Mouse (Mus musculus): Measurements from ENCODE around the gene Relb.
"Not testable (repeated sequence)": the region's sequence is repeated elsewhere in the genome, so short reads cannot be mapped to it uniquely, and the experiment has no call there.

Gene Relb

GRCm38 (mm10) chr7:19632275-19632674 is 3.0 kb upstream of the Relb start:
- no peak for DNase-seq (ENCODE audit: low spot score in 2 of 2)

GRCm38 (mm10) chr7:19628536-19629360 is 490 bp downstream of the Relb start:
- DNase-seq (ENCODE audit: low spot score in 2 of 2), result peak; percentile 82 to 88

GRCm38 (mm10) chr7:19628192-19628535 is 1.1 kb downstream of the Relb start:
- no peak for DNase-seq (ENCODE audit: low spot score in 2 of 2)

- DNase-seq (ENCODE audit: low spot score in 2 of 2), result no peak
Measured at GRCm38 (mm10) chr7:19627721-19628120, 1.5 kb downstream of the Relb start.

- no peak for DNase-seq (ENCODE audit: low spot score in 2 of 2)
Measured at GRCm38 (mm10) chr7:19623433-19623832, 5.8 kb downstream of the Relb start.

GRCm38 (mm10) chr7:19622241-19622640 is 7.0 kb downstream of the Relb start:
- no peak for DNase-seq (ENCODE audit: low spot score in 2 of 2)

GRCm38 (mm10) chr7:19620811-19621210 is 8.4 kb downstream of the Relb start:
- peak; percentile 50 to 60 for DNase-seq (ENCODE audit: low spot score in 2 of 2)

GRCm38 (mm10) chr7:19619004-19619801 is 10.0 kb downstream of the Relb start:
- peak; percentile 80 to 83 for DNase-seq (ENCODE audit: low spot score in 2 of 2)

- DNase-seq (ENCODE audit: low spot score in 2 of 2), result no peak
Measured at GRCm38 (mm10) chr7:19615036-19615577, 14.1 kb downstream of the Relb start.

- DNase-seq (ENCODE audit: low spot score in 2 of 2), result no peak
Measured at GRCm38 (mm10) chr7:19610969-19611368, 18.3 kb downstream of the Relb start.

- no peak for DNase-seq (ENCODE audit: low spot score in 2 of 2)
Measured at GRCm38 (mm10) chr7:19609641-19610332, 19.5 kb downstream of the Relb start.

- DNase-seq (ENCODE audit: low spot score in 2 of 2), result no peak
Measured at GRCm38 (mm10) chr7:19607291-19607690, 21.9 kb downstream of the Relb start.

- DNase-seq (ENCODE audit: low spot score in 2 of 2), result not testable (repeated sequence)
Measured at GRCm38 (mm10) chr7:19604606-19605214, 24.5 kb downstream of the Relb start.

- DNase-seq (ENCODE audit: low spot score in 2 of 2), result peak; percentile 93 to 94
Measured at GRCm38 (mm10) chr7:19603849-19604605, 25.2 kb downstream of the Relb start, which contains the start of gene Clasrp. TSS of gene Clasrp (minus strand) at chr7:19604486.

- DNase-seq (ENCODE audit: low spot score in 2 of 2), result no peak
Measured at GRCm38 (mm10) chr7:19603055-19603454, 26.2 kb downstream of the Relb start.

GRCm38 (mm10) chr7:19600562-19600961 is 28.7 kb downstream of the Relb start:
- DNase-seq (ENCODE audit: low spot score in 2 of 2), result no peak

- no peak for DNase-seq (ENCODE audit: low spot score in 2 of 2)
Measured at GRCm38 (mm10) chr7:19593061-19593730, 36.0 kb downstream of the Relb start.

GRCm38 (mm10) chr7:19589917-19590316 is 39.3 kb downstream of the Relb start:
- DNase-seq (ENCODE audit: low spot score in 2 of 2), result peak; percentile 77 to 81

GRCm38 (mm10) chr7:19589207-19589606 is 40.0 kb downstream of the Relb start:
- DNase-seq (ENCODE audit: low spot score in 2 of 2), result peak; percentile 40 to 43

GRCm38 (mm10) chr7:19586269-19586668 is 43.0 kb downstream of the Relb start:
- no peak for DNase-seq (ENCODE audit: low spot score in 2 of 2)

Measured in right cerebral cortex, adult 2 months (tissue).